ENCODE assay signal across 13 mouse cellular contexts in the genomic region with DNA sequence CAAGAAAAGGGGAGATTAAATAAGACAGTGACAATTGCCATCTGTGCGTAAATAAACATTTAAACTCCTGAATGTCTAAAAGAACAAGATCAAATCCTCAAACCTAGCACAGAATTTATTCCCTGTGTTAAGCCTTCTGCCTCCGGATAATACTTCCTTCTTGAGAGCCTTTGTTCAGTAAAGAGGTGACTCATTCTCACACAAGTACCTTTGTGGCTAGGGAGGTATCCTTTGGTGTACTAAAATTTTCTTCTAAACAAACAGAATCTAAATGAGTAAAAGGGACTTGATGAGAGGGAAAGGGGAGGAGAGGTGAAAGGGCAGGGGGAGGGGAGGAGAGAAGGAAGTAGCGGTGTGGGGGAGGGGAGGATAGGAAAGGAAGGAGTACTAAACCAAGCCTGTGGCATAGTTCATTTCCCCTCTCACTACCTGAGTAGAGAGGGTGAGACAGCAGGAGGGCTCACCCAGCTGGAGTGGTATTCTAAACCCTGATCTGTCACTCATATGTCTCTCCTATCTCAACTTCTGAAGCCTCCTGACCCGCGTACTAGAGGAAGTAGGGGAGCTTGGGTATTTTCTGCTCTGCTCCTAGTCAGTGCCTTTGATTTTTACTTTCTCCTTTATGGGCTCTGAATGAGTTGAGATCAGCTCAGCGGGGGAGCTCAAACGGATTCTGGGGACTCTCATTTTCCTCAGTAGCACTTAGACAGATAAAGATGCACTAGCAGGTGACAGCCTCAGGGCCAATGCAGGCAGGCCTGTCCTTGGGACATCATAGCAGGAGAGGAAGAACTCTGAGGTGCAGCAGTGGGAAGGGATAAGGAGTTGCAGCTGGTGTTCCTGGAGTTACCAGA. TPM values are rescaled to one million over a fixed set of nuclear protein-coding genes. Genes with fewer than 3 reads are reported as not detected.
DNase-seq lines count a peak whose midpoint lies in the region; ATAC-seq and TF ChIP-seq lines count a peak whose summit lies in the region.
"Had no signal": no experiment of that assay in that cellular context is flagged by ENCODE, and none has a peak within 500 bp of the region (broad histone marks: within the 10 kb centered on the region; RNA-seq: fewer than 3 reads in every experiment).

No protein-coding gene starts in this region.

- WGBS in lung, postnatal 0 days, result 53% methylated on average over 7 of the region's 7 CpGs
- 72% methylated on average over 7 of the region's 7 CpGs for WGBS in cerebellum, adult 2 months
- WGBS in neural tube, embryonic 15.5 days, result 71% methylated on average over 7 of the region's 7 CpGs

- H3K27ac ChIP-seq in lung, postnatal 0 days (ENCODE audit: low read length), result no peak overlapping the region
- no peak overlapping the region for H3K27ac ChIP-seq in cerebellum, adult 2 months (ENCODE audit: insufficient read depth, low read length)
- no peak overlapping the region for H3K27ac ChIP-seq in neural tube, embryonic 15.5 days (replicated peaks)
- H3K27ac ChIP-seq: midbrain, embryonic 12.5 days had no signal

- no peak for TF ChIP-seq POLR2A in cerebellum, adult 2 months (IDR thresholded peaks at IDR 0.05; ENCODE audit: borderline replicate concordance, insufficient read depth, low read length)

- H3K27me3 ChIP-seq in lung, postnatal 0 days (replicated peaks; ENCODE audit: insufficient read depth, low read length), result no peaks in the 10 kb centered on the region
- H3K27me3 ChIP-seq in cerebellum, adult 2 months (ENCODE audit: control insufficient read depth, insufficient read depth, low read length), result no peaks in the 10 kb centered on the region
- H3K27me3 ChIP-seq in neural tube, embryonic 15.5 days (replicated peaks), result no peaks in the 10 kb centered on the region
- H3K27me3 ChIP-seq: midbrain, embryonic 12.5 days had no signal

- no peaks in the 10 kb centered on the region for H3K36me3 ChIP-seq in lung, postnatal 0 days (ENCODE audit: insufficient read depth, low read length)
- H3K36me3 ChIP-seq in neural tube, embryonic 15.5 days, result no peaks in the 10 kb centered on the region
- H3K36me3 ChIP-seq: midbrain, embryonic 12.5 days had no signal

- no peak overlapping the region for H3K9ac ChIP-seq in lung, postnatal 0 days (replicated peaks; ENCODE audit: low read depth)
- no peak overlapping the region for H3K9ac ChIP-seq in neural tube, embryonic 15.5 days (replicated peaks)
- H3K9ac ChIP-seq: midbrain, embryonic 12.5 days had no signal

- TF ChIP-seq EP300 in lung, postnatal 0 days (IDR thresholded peaks at IDR 0.05), result no peak

- H3K9me3 ChIP-seq in lung, postnatal 0 days (ENCODE audit: low read length), result no peaks in the 10 kb centered on the region
- no peaks in the 10 kb centered on the region for H3K9me3 ChIP-seq in neural tube, embryonic 15.5 days (replicated peaks)
- H3K9me3 ChIP-seq: midbrain, embryonic 12.5 days had no signal

- no peak overlapping the region for H3K4me3 ChIP-seq in lung, postnatal 0 days (ENCODE audit: low read depth, low read length)
- H3K4me3 ChIP-seq in cerebellum, adult 2 months (replicated peaks; ENCODE audit: insufficient read depth, low read depth, low read length), result no peak overlapping the region
- H3K4me3 ChIP-seq in neural tube, embryonic 15.5 days (replicated peaks), result no peak overlapping the region
- H3K4me3 ChIP-seq: midbrain, embryonic 12.5 days had no signal

- H3K4me1 ChIP-seq in lung, postnatal 0 days (ENCODE audit: insufficient read depth, low read depth, low read length), result no peaks in the 10 kb centered on the region
- no peaks in the 10 kb centered on the region for H3K4me1 ChIP-seq in cerebellum, adult 2 months (ENCODE audit: control insufficient read depth, insufficient read depth, low read length)
- no peaks in the 10 kb centered on the region for H3K4me1 ChIP-seq in neural tube, embryonic 15.5 days
- H3K4me1 ChIP-seq: midbrain, embryonic 12.5 days had no signal

- peak; percentile 14 for DNase-seq in lung, postnatal 0 days (ENCODE audit: low spot score)
- no peak for DNase-seq in lung, postnatal 4 days
- DNase-seq in T-cell, adult 2 months (ENCODE audit: low spot score), result peak; percentile 40
- DNase-seq in thymus, postnatal 4 days, result peak; percentile 65
- no peak for DNase-seq in cerebellum, adult 2 months
- no peak for DNase-seq in cerebellum, postnatal 25 days
- DNase-seq: adrenal gland, postnatal 36 days; cerebellum, adult 11 months; kidney, postnatal 10 days; right cerebral cortex, adult 18-20 months had no signal

- TF ChIP-seq CTCF in lung, postnatal 0 days (IDR thresholded peaks at IDR 0.05), result no peak
- no peak for TF ChIP-seq CTCF in cerebellum, adult 2 months (IDR thresholded peaks at IDR 0.05; ENCODE audit: borderline replicate concordance, insufficient read depth, low read depth, low read length)

- no peak overlapping the region for H3K4me2 ChIP-seq in lung, postnatal 0 days (replicated peaks; ENCODE audit: low read depth, low read length)
- no peak overlapping the region for H3K4me2 ChIP-seq in neural tube, embryonic 15.5 days
- H3K4me2 ChIP-seq: midbrain, embryonic 12.5 days had no signal

- no peak for ATAC-seq in lung, postnatal 0 days
- ATAC-seq in monocyte, adult 5-6 weeks (replicated peaks; ENCODE audit: insufficient number of reproducible peaks, low FRiP score, low TSS enrichment, poor library complexity, severe bottlenecking), result 0 out of 2 replicates have a peak, but pooled peaks have one; percentile 17
- ATAC-seq in neural tube, embryonic 15.5 days (ENCODE audit: low FRiP score), result no peak

RNA-seq across cellular contexts. Expression of a gene that starts 16.8 kb away (rescaled TPM):
- 11.9 and 12.2 TPM in 2 replicates for polyA plus RNA-seq in lung, postnatal 0 days (2015; fragmentation: Nextera tagmentation; extraction: Ambion mirVana)
- 78.0 to 89.2 TPM (median 78.1 TPM) in 3 replicates for total RNA-seq in monocyte, adult 5-6 weeks (2017)
- polyA plus RNA-seq in cerebellum, adult 2 months (2012; rRNA removed), result 8.8 TPM in 2 replicates
- 11.3 and 13.2 TPM in 2 replicates for polyA plus RNA-seq in neural tube, embryonic 15.5 days (2015; fragmentation: Nextera tagmentation; extraction: Ambion mirVana)

Comparison
In these comparisons a context has a peak if more than half of its experiments do, and no peak if none do; other contexts are left out.
1. DNase-seq: peak in lung, postnatal 0 days (single experiment), T-cell, adult 2 months (single experiment) and thymus, postnatal 4 days (single experiment); none in lung, postnatal 4 days (0 of 2), cerebellum, adult 2 months (0 of 2) and cerebellum, postnatal 25 days (0 of 2).